Mouse (Mus musculus): Measurements from ENCODE around the gene Dtx3. TPM values are rescaled to one million over a fixed set of nuclear protein-coding genes. Genes with fewer than 3 reads are reported as not detected.

Gene Dtx3
- total and polyA plus RNA-seq, 2 experiments from 2014 or later, result 217 to 258 TPM

- Histone ChIP-seq H3K4me3 (ENCODE audit: low read depth, low read length) (no peak overlapping the region), H3K4me1 (ENCODE audit: insufficient read depth, low read length) (no peaks in the 10 kb centered on the region), H3K27me3 (ENCODE audit: insufficient read depth, low read length) (no peaks in the 10 kb centered on the region), H3K4me2 (ENCODE audit: low read depth, low read length, poor library complexity, severe bottlenecking) (no peak overlapping the region), H3K27ac (ENCODE audit: low read depth, low read length) (no peak overlapping the region), H3K36me3 (ENCODE audit: insufficient read depth, low read length) (no peaks in the 10 kb centered on the region), H3K9ac (replicated peaks; ENCODE audit: low read length, poor library complexity, severe bottlenecking) (no peak overlapping the region), H3K9me3 (ENCODE audit: low read length) (no peaks in the 10 kb centered on the region)
- WGBS, result 68% methylated on average over 3 of the region's 3 CpGs
- ATAC-seq (ENCODE audit: low FRiP score) (no peak), DNase-seq (ENCODE audit: low spot score) (no peak)
- no peak for TF ChIP-seq CTCF (IDR thresholded peaks at IDR 0.05)
Measured at GRCm38 (mm10) chr10:127160728-127161127, 34.8 kb downstream of the Dtx3 start.

GRCm38 (mm10) chr10:127160081-127160480, 35.4 kb downstream of the Dtx3 start:
- WGBS, result 83% methylated on average over 9 of the region's 9 CpGs
- ATAC-seq (ENCODE audit: low FRiP score), result no peak
- Histone ChIP-seq H3K4me3 (ENCODE audit: low read depth, low read length) (no peak overlapping the region), H3K9ac (replicated peaks; ENCODE audit: low read length, poor library complexity, severe bottlenecking) (no peak overlapping the region), H3K36me3 (ENCODE audit: insufficient read depth, low read length) (no peaks in the 10 kb centered on the region), H3K27ac (ENCODE audit: low read depth, low read length) (no peak overlapping the region), H3K4me2 (ENCODE audit: low read depth, low read length, poor library complexity, severe bottlenecking) (no peak overlapping the region), H3K27me3 (ENCODE audit: insufficient read depth, low read length) (no peaks in the 10 kb centered on the region), H3K4me1 (ENCODE audit: insufficient read depth, low read length) (no peaks in the 10 kb centered on the region), H3K9me3 (ENCODE audit: low read length) (no peaks in the 10 kb centered on the region)
- TF ChIP-seq CTCF (IDR thresholded peaks at IDR 0.05), result no peak
- no peak for DNase-seq (ENCODE audit: low spot score)

GRCm38 (mm10) chr10:127158471-127158870, 37.1 kb downstream of the Dtx3 start:
- Histone ChIP-seq H3K4me3 (ENCODE audit: low read depth, low read length) (no peak overlapping the region), H3K36me3 (ENCODE audit: insufficient read depth, low read length) (no peaks in the 10 kb centered on the region), H3K9ac (replicated peaks; ENCODE audit: low read length, poor library complexity, severe bottlenecking) (no peak overlapping the region), H3K4me1 (ENCODE audit: insufficient read depth, low read length) (no peaks in the 10 kb centered on the region), H3K9me3 (ENCODE audit: low read length) (no peaks in the 10 kb centered on the region), H3K27me3 (ENCODE audit: insufficient read depth, low read length) (no peaks in the 10 kb centered on the region), H3K4me2 (ENCODE audit: low read depth, low read length, poor library complexity, severe bottlenecking) (no peak overlapping the region), H3K27ac (ENCODE audit: low read depth, low read length) (no peak overlapping the region)
- no peak for ATAC-seq (ENCODE audit: low FRiP score)
- TF ChIP-seq CTCF (IDR thresholded peaks at IDR 0.05), result no peak
- 66% methylated on average over 3 of the region's 3 CpGs for WGBS
- DNase-seq (ENCODE audit: low spot score), result no peak

- Histone ChIP-seq H3K4me2 (ENCODE audit: low read depth, low read length, poor library complexity, severe bottlenecking) (no peak overlapping the region), H3K4me1 (ENCODE audit: insufficient read depth, low read length) (no peaks in the 10 kb centered on the region), H3K27me3 (ENCODE audit: insufficient read depth, low read length) (no peaks in the 10 kb centered on the region), H3K9ac (replicated peaks; ENCODE audit: low read length, poor library complexity, severe bottlenecking) (no peak overlapping the region), H3K27ac (ENCODE audit: low read depth, low read length) (no peak overlapping the region), H3K36me3 (ENCODE audit: insufficient read depth, low read length) (no peaks in the 10 kb centered on the region), H3K9me3 (ENCODE audit: low read length) (no peaks in the 10 kb centered on the region), H3K4me3 (ENCODE audit: low read depth, low read length) (no peak overlapping the region)
- ATAC-seq (ENCODE audit: low FRiP score) (no peak), DNase-seq (ENCODE audit: low spot score) (no peak)
- TF ChIP-seq CTCF (IDR thresholded peaks at IDR 0.05), result no peak
- WGBS, result 87% methylated on average over 1 of the region's 1 CpGs
Measured at GRCm38 (mm10) chr10:127156511-127156910, 39.0 kb downstream of the Dtx3 start.

GRCm38 (mm10) chr10:127156089-127156488, 39.4 kb downstream of the Dtx3 start:
- TF ChIP-seq CTCF (IDR thresholded peaks at IDR 0.05), result no peak
- Histone ChIP-seq H3K36me3 (ENCODE audit: insufficient read depth, low read length) (no peaks in the 10 kb centered on the region), H3K4me3 (ENCODE audit: low read depth, low read length) (no peak overlapping the region), H3K4me1 (ENCODE audit: insufficient read depth, low read length) (no peaks in the 10 kb centered on the region), H3K9me3 (ENCODE audit: low read length) (no peaks in the 10 kb centered on the region), H3K27me3 (ENCODE audit: insufficient read depth, low read length) (no peaks in the 10 kb centered on the region), H3K4me2 (ENCODE audit: low read depth, low read length, poor library complexity, severe bottlenecking) (no peak overlapping the region), H3K9ac (replicated peaks; ENCODE audit: low read length, poor library complexity, severe bottlenecking) (no peak overlapping the region), H3K27ac (ENCODE audit: low read depth, low read length) (no peak overlapping the region)
- ATAC-seq (ENCODE audit: low FRiP score) (no peak), DNase-seq (ENCODE audit: low spot score) (no peak)
- 96% methylated on average over 1 of the region's 1 CpGs for whole genome bisulfite sequencing

- no peak overlapping the region for H3K9ac ChIP-seq (replicated peaks; ENCODE audit: low read length, poor library complexity, severe bottlenecking)
- DNase-seq (ENCODE audit: low spot score) (no peak), ATAC-seq (ENCODE audit: low FRiP score) (no peak)
- no peak overlapping the region for H3K27ac ChIP-seq (ENCODE audit: low read depth, low read length)
- no peak overlapping the region for H3K4me3 ChIP-seq (ENCODE audit: low read depth, low read length)
- no peaks in the 10 kb centered on the region for H3K27me3 ChIP-seq (ENCODE audit: insufficient read depth, low read length)
- TF ChIP-seq CTCF (IDR thresholded peaks at IDR 0.05), result no peak
- H3K9me3 ChIP-seq (ENCODE audit: low read length), result no peaks in the 10 kb centered on the region
- no peak overlapping the region for H3K4me2 ChIP-seq (ENCODE audit: low read depth, low read length, poor library complexity, severe bottlenecking)
- H3K4me1 ChIP-seq (ENCODE audit: insufficient read depth, low read length), result no peaks in the 10 kb centered on the region
- 87% methylated on average over 5 of the region's 5 CpGs for WGBS
- H3K36me3 ChIP-seq (ENCODE audit: insufficient read depth, low read length), result no peaks in the 10 kb centered on the region
Measured at GRCm38 (mm10) chr10:127154652-127155051, 40.9 kb downstream of the Dtx3 start.
